Mouse (Mus musculus) left cerebral cortex, postnatal 10 days (tissue): Measurements from ENCODE around the gene Epb41l3. TPM values are rescaled to one million over a fixed set of nuclear protein-coding genes. Genes with fewer than 3 reads are reported as not detected.

Source experiments
- DNase-seq, 2 experiments: peaks; one replicate each; pipeline ENCODE4 v3.0.0; 2021 to 2022; ENCODE audit warnings: low spot score in 2 of 2, mixed read lengths in 1 of 2; ENCODE audit errors: extremely low spot score in 1 of 2
- intact Hi-C: fragments of 180-260 bp; cut with DNase I; formaldehyde crosslinking; loops from one replicate; pipeline ENCODE4 v1.15.1; 2025
- total RNA-seq, 2 experiments: library from RNA; stranded (reverse); gene quantifications; 2 replicates each; pipeline ENCODE4 v1.2.3; 2021

Gene Epb41l3
- total RNA-seq, 2 experiments from 2014 or later: 157 to 165 TPM

DNA sequence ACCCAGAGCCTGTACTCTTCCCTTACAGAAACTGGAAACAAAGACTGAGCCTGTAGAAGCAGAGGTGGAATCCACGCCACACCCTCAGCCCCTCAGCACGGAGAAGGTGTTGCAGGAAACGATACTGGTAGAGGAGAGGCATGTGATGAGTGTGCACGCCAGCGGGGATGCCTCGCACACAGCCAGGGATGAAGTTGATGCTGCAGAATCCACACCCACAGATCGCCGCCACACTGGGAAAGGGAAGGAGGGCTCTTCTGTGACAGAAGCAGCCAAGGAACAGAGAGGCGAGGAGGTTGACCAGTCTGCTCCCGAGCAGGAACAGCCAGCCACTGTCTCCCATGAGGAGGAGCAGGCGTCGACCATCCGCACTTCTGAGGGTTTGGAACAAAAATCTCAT, 209.0 kb downstream of the Epb41l3 start:
- intact Hi-C loops: no loop called here
- DNase-seq: no peak

- intact Hi-C loops: no loop called here
- DNase-seq: no peak
Observed at GRCm38 (mm10) chr17:69288130-69288529, 212.6 kb downstream of the Epb41l3 start.

GRCm38 (mm10) chr17:69290272-69290671, 214.8 kb downstream of the Epb41l3 start:
- intact Hi-C loops: no loop called here

GRCm38 (mm10) chr17:69301552-69301951, 226.1 kb downstream of the Epb41l3 start:
- DNase-seq: no peak
- intact Hi-C loops: no loop called here

More at GRCm38 (mm10) chr17:69290272-69290671, 214.8 kb downstream of the Epb41l3 start:
- no peak for DNase-seq

GRCm38 (mm10) chr17:69303579-69304274, 228.2 kb downstream of the Epb41l3 start:
- no peak for DNase-seq
- intact Hi-C loops: no loop called here

- DNase-seq: no peak
- intact Hi-C loops: no loop called here
Observed at GRCm38 (mm10) chr17:69307636-69308035, 232.2 kb downstream of the Epb41l3 start.

DNA sequence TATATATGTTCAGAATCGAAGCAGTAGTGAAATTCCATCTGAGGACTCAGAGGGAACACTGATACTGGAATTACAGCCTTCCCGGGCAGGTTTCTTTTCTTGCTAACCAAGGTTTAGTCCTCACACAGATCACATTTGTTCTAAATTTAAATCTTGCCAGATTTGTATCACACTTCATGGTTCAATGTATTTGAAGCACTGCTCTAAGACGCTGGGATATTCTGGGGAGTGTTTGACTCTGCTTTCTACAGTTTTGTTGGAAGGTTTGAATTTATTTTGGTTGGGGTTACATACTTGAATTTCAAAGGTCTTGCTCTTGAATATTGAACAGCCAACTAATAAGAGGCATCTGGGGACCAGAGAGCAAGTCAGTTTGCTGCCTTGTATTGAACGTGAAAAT, 234.4 kb downstream of the Epb41l3 start:
- no peak for DNase-seq
- intact Hi-C loops: no loop called here

DNA sequence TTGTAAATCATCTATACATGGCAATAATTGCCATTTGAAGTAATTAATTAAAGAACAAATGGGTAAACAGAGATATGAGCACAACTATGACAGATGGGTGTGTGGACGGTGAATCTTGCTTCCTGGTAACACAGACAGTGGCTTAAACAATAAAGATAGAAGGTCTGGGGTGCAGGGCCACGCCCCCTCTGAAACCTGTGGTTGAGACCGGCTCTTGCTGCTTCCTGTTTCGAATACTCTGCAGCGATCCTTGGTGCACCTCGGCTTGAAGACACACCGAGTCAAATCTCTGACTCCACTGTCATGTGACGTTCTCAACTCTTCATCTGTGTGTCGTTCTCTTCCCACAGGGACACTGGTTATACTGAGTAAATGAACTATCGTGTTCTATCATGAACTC, 245.0 kb downstream of the Epb41l3 start:
- intact Hi-C loops: no loop called here
- DNase-seq: no peak

GRCm38 (mm10) chr17:69322721-69323120, 247.2 kb downstream of the Epb41l3 start:
- no peak for DNase-seq
- intact Hi-C loops: no loop called here

Other genes with a start within 250 kb of the Epb41l3 start
- gene Tmem200c, start 249.1 kb upstream of the Epb41l3 start, total RNA-seq: 10 to 100 TPM; 21.8 to 23.5 TPM